In genomic region chr9:42943057-42943529, GRCm38 (mm10) we compare ENCODE assay signal across 9 mouse cellular contexts. TPM values are rescaled to one million over a fixed set of nuclear protein-coding genes. Genes with fewer than 3 reads are reported as not detected.
DNase-seq lines count a peak whose midpoint lies in the region; ATAC-seq and TF ChIP-seq lines count a peak whose summit lies in the region.
"Had no signal": no experiment of that assay in that cellular context is flagged by ENCODE, and none has a peak within 500 bp of the region (broad histone marks: within the 10 kb centered on the region; RNA-seq: fewer than 3 reads in every experiment).

No protein-coding gene starts in this region.

- WGBS in heart, adult 2 months = 23% methylated on average over 9 of the region's 9 CpGs
- WGBS in embryonic facial prominence, embryonic 13.5 days = 5% methylated on average over 9 of the region's 9 CpGs
- WGBS in intestine, postnatal 0 days = 27% methylated on average over 9 of the region's 9 CpGs
- WGBS in stomach, embryonic 15.5 days = 11% methylated on average over 9 of the region's 9 CpGs

- H3K9me3 ChIP-seq in embryonic facial prominence, embryonic 13.5 days = no peaks in the 10 kb centered on the region
- no peaks in the 10 kb centered on the region for H3K9me3 ChIP-seq in intestine, postnatal 0 days (ENCODE audit: control insufficient read depth)
- H3K9me3 ChIP-seq in stomach, embryonic 15.5 days = no peaks in the 10 kb centered on the region

- intact Hi-C loops in heart, adult 2 months (cut with DNase I) = loop anchor here (5.0 kb wide), 1 partner anchor 391 kb away; no protein-coding TSS in a partner anchor
- intact Hi-C loops in heart, postnatal 14 days (cut with DNase I) = loop anchor here (5.0 kb wide), 1 partner anchor 371 kb away; no protein-coding TSS in a partner anchor

- no peaks in the 10 kb centered on the region for H3K36me3 ChIP-seq in heart, adult 2 months (ENCODE audit: control insufficient read depth, insufficient read depth, low read length)
- H3K36me3 ChIP-seq in embryonic facial prominence, embryonic 13.5 days = no peaks in the 10 kb centered on the region
- H3K36me3 ChIP-seq in intestine, postnatal 0 days (ENCODE audit: control insufficient read depth, insufficient read depth) = no peaks in the 10 kb centered on the region
- no peaks in the 10 kb centered on the region for H3K36me3 ChIP-seq in stomach, embryonic 15.5 days

- 0 out of 2 replicates have a peak, but pooled peaks have one; percentile 3 for TF ChIP-seq CTCF in heart, adult 2 months (IDR thresholded peaks at IDR 0.05)
- TF ChIP-seq CTCF in intestine, postnatal 0 days (IDR thresholded peaks at IDR 0.05; ENCODE audit: low read depth) = peak; percentile 56

- TF ChIP-seq POLR2A in heart, adult 2 months (IDR thresholded peaks at IDR 0.05; ENCODE audit: insufficient read depth, low read depth, low read length) = no peak

- ATAC-seq in embryonic facial prominence, embryonic 13.5 days (ENCODE audit: insufficient number of reproducible peaks, insufficient read depth, low FRiP score, low TSS enrichment, low read depth) = no peak
- 0 out of 2 replicates have a peak, but pooled peaks have one; percentile 4 for ATAC-seq in intestine, postnatal 0 days
- peak; percentile 5; the same call in 1 of the 2 replicates for ATAC-seq in stomach, embryonic 15.5 days (ENCODE audit: insufficient read depth, low FRiP score, low read depth)

- no peak for TF ChIP-seq EP300 in heart, adult 2 months (IDR thresholded peaks at IDR 0.05; ENCODE audit: insufficient read depth, low read depth, low read length)

- peaks cover 11% of the 10 kb centered on the region for H3K27me3 ChIP-seq in heart, adult 2 months (ENCODE audit: control insufficient read depth, insufficient read depth, low read length)
- H3K27me3 ChIP-seq in embryonic facial prominence, embryonic 13.5 days = peaks cover 60% of the 10 kb centered on the region
- peaks cover 7% of the 10 kb centered on the region; the same call in 1 of the 2 replicates for H3K27me3 ChIP-seq in intestine, postnatal 0 days (replicated peaks; ENCODE audit: control insufficient read depth, insufficient read depth, low read length)
- H3K27me3 ChIP-seq in stomach, embryonic 15.5 days (replicated peaks) = no peaks in the 10 kb centered on the region

- no peak overlapping the region for H3K27ac ChIP-seq in heart, adult 2 months
- H3K27ac ChIP-seq in embryonic facial prominence, embryonic 13.5 days = no peak overlapping the region
- H3K27ac ChIP-seq in intestine, postnatal 0 days (ENCODE audit: low read depth, low read length) = no peak overlapping the region
- no peak overlapping the region for H3K27ac ChIP-seq in stomach, embryonic 15.5 days

- H3K9ac ChIP-seq in heart, adult 2 months (ENCODE audit: low read depth, low read length) = no peak overlapping the region
- H3K9ac ChIP-seq in embryonic facial prominence, embryonic 13.5 days = peak overlapping the region; percentile 82; the same call in 1 of the 2 replicates
- H3K9ac ChIP-seq in intestine, postnatal 0 days (ENCODE audit: low read depth, low read length) = no peak overlapping the region
- H3K9ac ChIP-seq in stomach, embryonic 15.5 days = no peak overlapping the region

- H3K4me2 ChIP-seq in embryonic facial prominence, embryonic 13.5 days = peak overlapping the region; percentile 98
- peak overlapping the region; percentile 100 for H3K4me2 ChIP-seq in intestine, postnatal 0 days (replicated peaks; ENCODE audit: low read depth)
- peak overlapping the region; percentile 100 for H3K4me2 ChIP-seq in stomach, embryonic 15.5 days

- DNase-seq in heart, adult 2 months = no peak
- no peak for DNase-seq in heart, postnatal 14 days
- DNase-seq in Muller cell, postnatal 12 days (ENCODE audit: inconsistent ontology term) = peak; percentile 60
- peak; percentile 13 to 37 for DNase-seq in lung, postnatal 4 days
- no peak for DNase-seq in testis, postnatal 10 days (ENCODE audit: low spot score)

- H3K4me3 ChIP-seq in heart, adult 2 months = no peak overlapping the region
- peak overlapping the region; percentile 71 for H3K4me3 ChIP-seq in embryonic facial prominence, embryonic 13.5 days
- peak overlapping the region; percentile 60 for H3K4me3 ChIP-seq in intestine, postnatal 0 days (ENCODE audit: low read depth, low read length)
- peak overlapping the region; percentile 72 for H3K4me3 ChIP-seq in stomach, embryonic 15.5 days (replicated peaks)

- no peaks in the 10 kb centered on the region for H3K79me2 ChIP-seq in heart, adult 2 months (replicated peaks; ENCODE audit: control insufficient read depth, insufficient read depth, low read length)

- H3K4me1 ChIP-seq in heart, adult 2 months (ENCODE audit: control insufficient read depth, insufficient read depth, low read length) = no peaks in the 10 kb centered on the region; the same call in 1 of the 2 replicates
- peaks cover 27% of the 10 kb centered on the region for H3K4me1 ChIP-seq in embryonic facial prominence, embryonic 13.5 days
- H3K4me1 ChIP-seq in intestine, postnatal 0 days (replicated peaks; ENCODE audit: control insufficient read depth, insufficient read depth, low read length) = no peaks in the 10 kb centered on the region
- peaks cover 9% of the 10 kb centered on the region; the same call in 1 of the 2 replicates for H3K4me1 ChIP-seq in stomach, embryonic 15.5 days

RNA-seq across cellular contexts. Expression of gene Grik4, which starts 1.2 kb away (rescaled TPM):
- total RNA-seq in heart, adult 2 months (2021) = under 1 TPM in 1 of 2 experiments, not detected in 1; 0.09 TPM
- polyA plus RNA-seq in heart, adult 2 months (2012; rRNA removed) = 0.02 and 0.09 TPM in 2 replicates
- total RNA-seq in heart, postnatal 14 days (2021) = not detected
- polyA plus RNA-seq in embryonic facial prominence, embryonic 13.5 days (2015; fragmentation: Nextera tagmentation; extraction: Ambion mirVana) = 1.9 and 2.5 TPM in 2 replicates
- polyA plus RNA-seq in intestine, postnatal 0 days (2015; fragmentation: Nextera tagmentation; extraction: Ambion mirVana) = 0.63 and 0.68 TPM in 2 replicates
- 1.1 TPM in 2 replicates for polyA plus RNA-seq in stomach, embryonic 15.5 days (2015; fragmentation: Nextera tagmentation; extraction: Ambion mirVana)
- total RNA-seq: MEL had no signal

Comparison
In these comparisons a context has a peak if more than half of its experiments do, and no peak if none do; other contexts are left out.
1. DNase-seq: peak in Muller cell, postnatal 12 days (single experiment) and lung, postnatal 4 days (2 of 2); none in heart, adult 2 months (0 of 2), heart, postnatal 14 days (0 of 2) and testis, postnatal 10 days (single experiment).
2. Peak in every context shown above with its lines, with median percentiles within 50 percentile points of each other: H3K4me2 ChIP-seq.